Mouse (Mus musculus) CD4-positive helper T cell, adult 2 months (primary cell): ENCODE data around the gene Trpm8.
A peak's percentile ranks its signal among the peaks of the same experiment; 100 is the strongest.

Source experiments
- DNase-seq: peaks from one replicate; pipeline ENCODE4 v3.0.0-alpha.2; 2012; ENCODE audit warnings: low read depth, missing footprints, low spot score

Trpm8 gene

GRCm38 (mm10) chr1:88301121-88302014 lies 23.9 kb downstream of the Trpm8 start:
- peak; percentile 25 for DNase-seq

DNA sequence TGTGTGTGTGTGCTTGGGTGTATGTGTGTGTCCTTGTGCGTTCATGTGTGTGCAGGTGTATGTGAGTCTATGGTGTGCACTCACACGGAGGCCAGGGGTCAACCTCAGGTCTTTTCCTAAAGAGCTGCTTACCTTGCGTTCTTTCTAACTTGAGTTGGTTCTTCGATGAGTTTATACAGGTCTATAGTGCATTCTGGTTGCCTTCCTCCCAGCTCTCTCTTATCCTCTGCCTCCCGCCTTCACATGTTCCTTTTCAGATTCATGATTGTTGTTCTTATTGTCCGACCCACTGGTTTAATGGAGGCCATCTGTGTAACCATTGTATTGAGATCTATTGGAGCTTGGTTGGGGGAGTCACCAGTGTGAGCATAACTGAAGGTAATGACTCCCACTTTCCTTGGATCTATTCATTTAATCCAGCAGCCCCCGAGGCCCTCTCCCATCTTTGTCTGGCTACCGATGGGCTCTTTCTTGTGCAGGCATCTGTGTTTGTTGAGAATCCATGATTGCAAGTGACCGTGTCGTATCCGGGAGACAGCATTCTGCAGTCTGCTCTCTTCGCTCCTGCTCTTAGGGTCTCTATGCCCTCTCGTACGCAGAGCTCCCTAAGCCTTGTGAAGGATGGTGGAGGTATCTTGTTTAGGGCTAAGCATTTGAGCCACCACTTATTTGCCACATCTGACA lies 24.7 kb downstream of the Trpm8 start:
- DNase-seq = peak; percentile 9

DNA sequence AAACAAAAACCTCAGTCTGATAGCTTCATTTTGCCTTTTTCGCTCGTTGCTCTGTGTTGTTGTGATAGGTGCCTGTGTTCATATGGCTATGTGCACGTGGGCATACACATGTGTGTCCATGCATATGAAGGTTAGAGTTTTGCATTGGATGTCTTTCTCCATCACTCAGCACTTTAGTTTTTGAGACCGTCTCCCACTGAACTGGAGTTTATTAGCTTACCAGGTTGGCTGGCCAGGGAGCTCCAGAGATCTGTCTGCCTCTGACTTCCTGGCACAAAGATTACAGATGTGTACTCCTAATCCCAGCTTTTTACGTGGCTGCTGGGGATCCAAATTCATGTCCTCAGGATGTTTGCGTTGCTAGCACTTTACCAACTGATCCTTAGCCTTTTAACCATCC lies 26.3 kb downstream of the Trpm8 start:
- DNase-seq = peak; percentile 9

GRCm38 (mm10) chr1:88304261-88304985 lies 27.0 kb downstream of the Trpm8 start:
- DNase-seq = peak; percentile 8

DNA sequence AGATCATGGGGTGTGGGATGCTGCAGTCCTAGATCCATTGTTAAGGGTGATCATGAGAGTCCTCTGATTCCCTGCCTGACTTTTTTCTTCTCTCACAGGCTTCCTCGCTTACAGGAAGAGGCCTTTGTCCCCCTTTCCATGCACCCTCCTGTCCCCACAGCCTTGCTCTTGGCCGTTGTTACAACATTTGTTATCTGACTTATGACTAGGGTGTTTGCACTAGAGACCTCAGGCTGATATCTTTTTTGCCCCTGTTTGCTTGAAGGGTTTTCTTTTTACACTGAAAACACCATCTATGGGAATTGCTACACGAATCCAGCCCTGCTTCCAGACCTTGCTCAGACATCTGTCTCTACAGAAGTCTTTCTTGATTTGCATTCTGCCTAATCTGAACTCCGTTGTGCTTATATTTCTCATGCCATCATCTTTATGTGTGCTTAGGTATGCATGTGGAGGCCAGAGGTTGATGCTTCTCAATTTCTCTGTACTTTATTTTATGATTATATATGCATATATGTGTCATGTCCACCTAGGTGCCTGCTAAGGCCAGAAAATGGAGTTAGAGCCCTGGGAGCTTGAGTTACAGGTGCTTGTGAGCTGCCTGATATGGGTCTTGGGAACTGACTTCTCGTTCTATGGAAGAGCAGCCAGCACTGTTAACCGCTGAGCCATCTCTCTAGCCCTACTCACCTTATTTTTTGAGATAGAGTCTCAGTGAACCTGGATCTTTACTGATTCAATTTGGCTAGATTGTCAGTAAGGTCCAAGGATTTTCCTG lies 27.7 kb downstream of the Trpm8 start:
- DNase-seq = peak; percentile 12

DNA sequence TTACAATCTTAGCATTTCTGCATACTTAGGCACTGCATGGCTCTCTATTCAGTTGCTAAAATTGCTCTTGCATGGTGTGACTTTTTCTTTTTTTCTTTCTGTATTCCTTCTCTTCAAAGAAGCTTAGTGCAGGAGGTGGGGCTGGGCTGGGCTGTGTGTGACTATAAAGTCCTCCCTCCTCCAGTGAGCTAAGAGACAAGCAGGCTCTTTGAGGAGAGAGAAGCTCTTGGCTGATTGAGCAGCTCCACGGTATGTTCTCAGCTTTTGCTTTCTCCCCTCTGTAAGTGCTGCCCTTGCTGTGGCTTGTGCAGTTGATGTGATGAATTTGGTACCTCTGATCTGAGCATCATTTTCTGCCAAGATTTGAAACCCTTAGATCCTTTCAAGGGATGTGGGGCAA lies 29.1 kb downstream of the Trpm8 start:
- DNase-seq = no peak

GRCm38 (mm10) chr1:88307180-88307579 lies 29.7 kb downstream of the Trpm8 start:
- peak; percentile 5 for DNase-seq

DNA sequence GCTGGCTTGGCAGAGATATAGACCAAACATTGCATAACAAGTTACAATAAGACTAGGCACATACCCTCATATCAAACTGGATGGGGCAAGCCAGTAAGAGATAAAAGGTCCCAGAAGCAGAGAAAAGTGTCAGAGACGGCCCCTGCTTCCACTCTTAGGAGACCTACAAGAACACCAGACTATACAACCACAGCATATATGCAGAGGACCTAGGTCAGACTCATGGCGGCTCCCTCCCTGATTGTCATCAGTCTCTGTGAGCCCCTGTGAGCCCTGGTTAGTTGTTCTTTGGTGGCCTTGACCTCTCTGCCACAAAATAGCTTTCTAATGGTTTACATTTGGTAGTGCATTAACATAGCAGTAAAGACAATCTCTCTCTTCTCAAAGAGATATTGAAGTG lies 31.6 kb downstream of the Trpm8 start:
- peak; percentile 5 for DNase-seq

DNA sequence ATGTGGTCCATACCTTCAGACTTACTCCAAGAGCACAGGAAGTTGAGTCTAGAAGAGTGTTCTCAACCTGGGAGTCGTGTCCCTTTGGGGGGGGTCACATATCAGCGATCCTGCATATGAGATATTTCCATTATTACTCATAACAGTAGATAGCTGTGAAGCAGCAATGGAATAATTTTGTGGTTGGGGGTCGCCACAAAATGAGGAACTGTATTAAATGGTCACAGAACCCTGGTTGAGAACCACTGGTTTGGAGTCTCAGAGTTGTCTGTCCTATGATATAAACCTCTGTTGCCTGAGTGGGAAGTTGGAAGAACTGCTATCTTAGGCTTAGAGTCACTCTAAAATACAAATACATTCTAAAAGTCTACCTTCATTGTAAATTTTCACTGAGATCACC lies 32.4 kb downstream of the Trpm8 start:
- no peak for DNase-seq

GRCm38 (mm10) chr1:88310349-88310748 lies 32.9 kb downstream of the Trpm8 start:
- no peak for DNase-seq

GRCm38 (mm10) chr1:88317279-88317678 lies 39.8 kb downstream of the Trpm8 start:
- DNase-seq = no peak

- peak; percentile 40 for DNase-seq
Measured at GRCm38 (mm10) chr1:88318531-88319060, 41.1 kb downstream of the Trpm8 start.

GRCm38 (mm10) chr1:88320821-88321395 lies 43.4 kb downstream of the Trpm8 start:
- DNase-seq = no peak

GRCm38 (mm10) chr1:88322146-88322545 lies 44.7 kb downstream of the Trpm8 start:
- no peak for DNase-seq

DNA sequence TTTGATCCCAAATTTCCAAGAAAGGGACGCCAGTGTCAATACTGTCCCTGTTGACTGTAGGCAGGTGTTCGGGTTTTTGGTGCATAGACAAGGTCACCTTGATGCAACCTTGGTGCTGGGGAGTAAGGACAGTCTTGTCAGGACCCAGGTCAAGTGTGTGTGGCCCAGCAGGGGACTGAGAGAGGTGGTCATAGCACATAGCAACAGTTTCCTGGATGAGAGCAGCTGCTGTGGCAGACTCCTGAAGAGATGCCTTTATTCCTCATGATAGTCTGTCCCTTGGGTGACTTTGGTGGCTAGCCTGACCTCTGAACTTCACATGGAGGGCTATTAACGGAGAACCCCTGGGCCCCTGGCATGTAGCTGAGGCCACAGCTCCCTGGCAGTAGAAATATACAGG lies 45.6 kb downstream of the Trpm8 start:
- no peak for DNase-seq

- no peak for DNase-seq
Measured at GRCm38 (mm10) chr1:88339481-88339880, 62.0 kb downstream of the Trpm8 start.

GRCm38 (mm10) chr1:88342615-88343014 lies 65.2 kb downstream of the Trpm8 start:
- no peak for DNase-seq

DNA sequence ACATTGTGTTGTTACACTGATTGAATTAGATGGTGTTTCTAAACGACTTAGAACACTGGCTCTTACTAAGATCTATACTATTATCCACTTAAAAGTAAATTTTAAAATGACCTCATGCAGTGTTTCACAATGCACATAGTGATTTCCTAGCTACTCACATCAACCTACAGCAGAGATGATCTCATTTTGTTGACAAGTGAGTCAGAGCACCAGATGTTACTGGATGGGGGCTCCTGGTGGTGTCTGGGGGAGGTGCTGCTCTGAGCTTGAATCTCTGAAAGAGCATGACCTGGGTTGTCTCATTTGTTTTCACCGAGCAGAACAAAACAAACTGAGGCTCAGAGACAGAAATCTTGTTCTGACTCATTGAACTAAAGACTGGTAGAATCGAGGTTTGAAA lies 68.1 kb downstream of the Trpm8 start:
- no peak for DNase-seq

- no peak for DNase-seq
Measured at GRCm38 (mm10) chr1:88348496-88349005, 71.1 kb downstream of the Trpm8 start.

- DNase-seq = no peak
Measured at GRCm38 (mm10) chr1:88350761-88351160, 73.3 kb downstream of the Trpm8 start.

GRCm38 (mm10) chr1:88355025-88355424 lies 77.6 kb downstream of the Trpm8 start:
- no peak for DNase-seq
